Mouse (Mus musculus) hematopoietic stem cell, adult 5-6 weeks (primary cell): ENCODE measurements around the gene Reep6. TPM values are rescaled to one million over a fixed set of nuclear protein-coding genes. Genes with fewer than 3 reads are reported as not detected.
"Not testable (repeated sequence)": the region's sequence is repeated elsewhere in the genome, so short reads cannot be mapped to it uniquely, and the experiment has no call there.

ENCODE experiments used
- ATAC-seq, 2 experiments: fragments of 125-278 bp in 1 of 2; replicated peaks in 1 of 2; 2 replicates each; pipeline ENCODE4 v1.8.0; 2016 to 2017; ENCODE audit warnings: inconsistent platforms in 2 of 2, mild to moderate bottlenecking in 2 of 2, moderate number of reproducible peaks in 2 of 2, low read depth in 1 of 2, moderate TSS enrichment in 1 of 2; ENCODE audit not compliant: low FRiP score in 2 of 2, poor library complexity in 2 of 2, severe bottlenecking in 2 of 2, insufficient read depth in 1 of 2, low TSS enrichment in 1 of 2
- total RNA-seq: library from RNA; stranded (forward); fragments of 172-1452, 232-1000 nt; gene quantifications from 2 replicates; pipeline ENCODE4 v1.2.3, GENCODE M21; 2017

Reep6 gene
- total RNA-seq, 1 experiment from 2014 or later = 2.9 TPM

DNA sequence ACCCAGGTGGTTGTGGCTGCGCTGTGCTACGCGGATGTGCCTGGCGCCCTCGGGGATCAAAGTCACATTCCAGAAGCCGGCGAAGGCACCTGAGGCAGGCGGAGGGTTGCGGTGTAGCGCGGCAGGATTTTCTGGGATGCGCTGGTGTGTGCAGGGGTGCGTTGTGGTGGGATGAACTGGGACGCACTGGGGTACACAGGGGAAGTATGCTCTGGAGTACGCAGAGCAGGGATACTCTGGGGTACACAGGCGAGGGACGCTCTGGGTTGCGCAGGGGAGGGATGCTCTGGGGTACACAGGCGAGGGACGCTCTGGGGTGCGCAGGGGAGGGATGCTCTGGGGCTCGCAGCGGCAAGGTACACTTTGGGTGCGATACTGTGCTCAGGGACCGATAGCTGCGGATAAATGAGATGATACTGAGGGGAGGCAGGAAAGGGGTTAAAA lies 12.6 kb downstream of the Reep6 start:
- no peak for ATAC-seq

DNA sequence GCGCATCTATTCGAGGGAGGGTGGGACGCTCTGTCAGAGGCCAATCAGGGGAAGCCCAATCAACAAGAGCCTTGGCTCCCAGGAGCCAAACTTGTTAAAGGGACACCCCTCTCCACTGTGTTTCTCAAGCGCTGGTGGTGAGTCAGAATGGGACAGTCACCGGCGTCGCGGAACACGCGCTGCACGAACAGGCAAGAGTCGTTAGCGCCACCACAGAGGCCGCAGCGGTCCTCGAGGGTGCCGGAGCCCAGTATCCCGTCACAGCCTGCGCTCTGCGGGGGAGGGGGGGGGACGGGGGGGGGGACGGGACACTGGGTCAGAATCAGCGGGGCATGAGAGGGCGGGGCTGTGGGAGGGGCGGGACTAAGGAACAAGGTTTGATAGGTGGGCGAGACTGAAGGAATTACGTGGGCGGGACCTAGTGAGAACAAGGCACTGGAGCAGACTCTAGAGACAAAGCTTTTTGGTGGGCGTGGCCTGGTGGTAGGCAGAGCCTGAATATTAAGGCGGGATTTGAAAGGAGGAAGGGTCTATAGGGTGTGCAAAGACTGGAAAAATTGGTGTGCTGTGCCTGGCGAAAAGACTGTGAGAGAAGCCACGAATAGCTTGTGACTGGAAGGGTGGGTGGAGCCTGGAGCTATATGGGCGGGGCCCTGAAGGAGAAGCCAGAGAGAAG lies 13.1 kb downstream of the Reep6 start:
- ATAC-seq = peak; percentile 19 to 29; a peak in 2 of 4 replicates

DNA sequence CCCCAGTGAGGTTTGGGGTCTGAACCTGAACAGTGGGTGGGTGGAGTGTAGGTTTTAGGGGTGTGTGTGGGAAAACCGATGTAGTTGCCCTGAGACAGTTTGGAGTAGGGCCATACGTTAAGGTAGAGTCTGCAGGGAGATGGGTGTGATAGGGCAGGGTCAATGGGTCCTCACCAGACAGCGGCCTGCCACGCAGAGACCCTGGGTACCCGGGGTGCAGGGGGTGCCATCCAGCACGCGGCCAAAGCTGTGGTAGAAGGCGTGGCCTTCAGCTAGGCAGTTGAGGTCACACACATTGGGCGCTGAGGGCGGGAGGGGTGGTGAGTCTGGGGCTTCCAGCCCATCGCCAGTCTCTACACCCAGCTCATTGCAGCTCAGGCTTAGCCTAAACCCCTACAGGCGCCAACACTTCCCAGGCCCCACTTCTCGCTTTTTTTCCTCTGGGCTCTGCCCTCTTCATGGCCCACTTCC lies 13.7 kb downstream of the Reep6 start:
- ATAC-seq = no peak

DNA sequence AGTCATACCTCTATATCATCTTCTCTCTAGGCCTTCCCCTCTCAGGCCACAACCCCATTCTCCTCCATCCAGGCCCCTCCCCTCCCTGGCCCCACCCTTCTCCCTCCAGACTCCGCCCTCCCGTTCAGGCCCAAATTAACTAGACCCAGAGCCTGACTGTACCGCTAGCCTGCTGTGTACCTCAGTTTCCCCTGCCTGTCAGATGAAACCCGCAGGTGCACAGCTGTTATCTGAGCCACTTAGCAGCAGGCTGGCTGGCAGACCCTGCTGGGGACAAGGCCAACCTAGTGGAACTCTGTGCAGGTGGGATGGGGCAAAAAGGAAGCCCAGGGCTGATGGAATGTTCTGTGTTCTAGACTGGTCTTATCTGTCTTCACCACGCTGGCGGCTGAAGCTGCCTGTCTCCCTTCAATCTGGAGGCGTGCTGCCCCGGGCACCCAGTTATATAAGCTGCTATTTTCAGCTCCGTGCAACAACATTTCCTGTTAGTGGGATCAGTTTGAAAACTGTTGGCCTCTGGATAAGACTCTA lies 14.4 kb downstream of the Reep6 start:
- no peak for ATAC-seq

DNA sequence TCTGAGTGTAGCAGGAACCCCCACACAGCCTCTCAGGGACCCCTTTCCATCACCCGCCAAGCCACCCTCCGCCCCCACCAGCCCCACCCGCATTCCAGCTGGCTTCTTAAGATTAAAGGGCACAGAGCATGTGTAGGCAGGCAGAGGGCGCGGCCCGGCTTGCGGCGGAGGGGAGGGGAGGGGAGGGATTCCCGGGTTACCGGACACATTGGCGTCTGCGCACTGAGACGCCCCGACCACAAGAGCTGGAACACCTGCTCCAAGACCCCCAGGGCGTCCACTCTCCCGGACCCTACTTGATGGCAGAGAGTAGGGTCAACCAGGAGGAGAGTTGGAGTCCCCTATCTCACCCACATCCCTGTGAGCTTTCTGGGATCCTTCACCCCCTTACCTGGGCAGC lies 15.4 kb downstream of the Reep6 start:
- ATAC-seq = no peak

DNA sequence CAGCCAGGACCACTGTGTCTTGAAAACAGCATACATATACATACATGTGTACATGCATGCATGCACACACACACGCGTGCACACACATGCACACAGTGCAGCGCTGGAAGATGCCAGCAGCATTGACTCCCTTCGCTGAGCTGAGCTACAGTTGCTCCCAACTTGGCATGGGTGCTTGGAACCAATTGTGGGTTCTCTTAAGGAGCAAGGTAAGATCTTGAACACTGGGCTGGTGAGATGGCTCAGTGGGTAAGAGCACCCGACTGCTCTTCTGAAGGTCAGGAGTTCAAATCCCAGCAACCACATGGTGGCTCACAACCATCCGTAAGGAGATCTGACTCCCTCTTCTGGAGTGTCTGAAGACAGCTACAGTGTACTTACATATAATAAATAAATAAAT lies 16.2 kb downstream of the Reep6 start:
- not testable (repeated sequence) for ATAC-seq

DNA sequence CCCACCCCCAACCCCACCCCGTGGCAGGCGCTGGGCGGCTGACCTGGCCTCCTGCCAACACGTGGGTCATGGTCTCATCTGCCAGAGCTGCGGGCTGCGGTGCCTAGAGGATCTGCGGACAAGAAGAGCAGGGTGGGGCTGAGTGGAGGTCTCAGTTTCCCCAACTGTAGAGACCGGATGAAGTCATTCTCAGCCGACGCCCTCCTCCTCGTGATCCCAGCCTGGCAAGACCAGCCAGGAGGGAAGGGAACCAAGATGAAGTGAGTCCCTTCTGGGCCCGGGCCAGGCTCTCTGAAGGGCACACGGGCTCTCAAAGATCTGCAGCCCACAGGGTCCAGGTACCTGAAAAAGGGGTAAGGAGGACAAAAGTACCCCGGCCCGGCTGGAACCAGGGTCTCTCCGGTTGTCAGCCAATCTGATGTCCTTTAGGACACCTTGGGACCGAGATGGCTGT lies 17.8 kb downstream of the Reep6 start:
- no peak for ATAC-seq

DNA sequence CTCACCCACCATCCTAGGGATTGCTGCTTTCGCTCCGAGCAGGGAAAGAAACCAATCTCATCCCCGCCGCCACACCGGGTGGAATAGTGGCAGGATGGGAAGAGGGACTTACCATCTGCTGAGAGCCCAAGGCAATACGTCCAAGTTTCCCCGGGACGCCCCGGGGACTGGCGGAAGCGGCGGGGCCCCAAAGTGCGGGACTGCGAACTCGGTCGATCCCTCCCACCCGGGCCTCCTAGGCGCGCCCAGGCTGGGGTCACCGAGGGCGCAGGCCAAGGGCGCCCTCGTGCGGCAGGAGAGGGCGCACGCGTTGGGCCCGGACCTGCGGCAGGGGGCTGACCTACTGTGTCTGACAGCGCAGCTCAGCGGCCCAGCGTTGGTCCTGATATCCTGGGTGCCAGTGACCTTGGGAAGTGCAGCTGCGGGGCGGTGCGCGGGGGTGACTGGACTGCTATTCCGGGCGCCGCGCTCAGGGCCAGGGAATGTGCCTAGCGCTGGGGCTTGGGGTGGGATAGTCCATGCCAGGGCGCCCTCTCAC lies 18.6 kb downstream of the Reep6 start, which contains the start of gene Adamtsl5:
Adamtsl5 (minus strand) TSS at position 169 of the 538 bp plus-strand sequence.
- peak in 1 of 2 experiments; percentile 43; a peak in 2 of 4 replicates for ATAC-seq

DNA sequence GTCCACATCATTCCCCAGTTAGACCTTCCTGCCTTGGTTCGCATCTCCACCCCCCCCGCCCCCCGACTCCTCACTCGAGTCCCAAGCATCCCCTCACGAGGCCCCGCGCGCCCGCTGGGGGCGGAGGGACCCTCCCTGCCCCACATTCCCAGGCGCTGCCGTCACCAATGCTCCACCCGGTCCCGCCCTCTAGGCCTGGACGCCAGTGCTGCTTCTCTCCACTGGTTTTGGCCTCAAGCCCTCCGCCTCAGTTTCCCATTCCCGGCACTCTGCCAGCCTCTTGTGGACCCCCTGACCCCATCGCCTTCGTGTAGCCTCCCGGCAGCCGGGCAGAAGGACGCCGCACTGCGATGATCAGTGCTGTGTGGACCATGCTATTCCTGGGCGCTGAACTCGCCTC lies 19.2 kb downstream of the Reep6 start:
- no peak for ATAC-seq

DNA sequence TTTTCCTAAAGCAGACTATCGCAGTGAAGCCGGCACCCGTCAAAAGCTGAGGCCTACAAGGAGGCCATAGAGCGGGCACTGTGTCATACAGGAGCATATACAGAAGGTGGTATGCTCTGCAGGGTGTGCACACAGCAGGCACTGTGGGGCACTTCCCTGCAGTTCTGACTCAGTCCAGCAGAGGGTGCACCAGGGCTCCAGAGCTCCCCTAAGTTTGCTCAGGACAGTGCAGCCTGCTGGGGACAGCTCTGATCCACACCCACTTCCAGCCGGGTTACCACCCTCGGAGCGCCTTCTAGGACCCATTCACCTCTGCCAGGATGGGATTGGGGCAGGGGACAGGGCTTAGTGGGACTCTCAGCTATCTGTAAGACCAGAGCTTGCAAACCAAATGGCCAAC lies 20.5 kb downstream of the Reep6 start:
- ATAC-seq = peak; percentile 85 to 87

DNA sequence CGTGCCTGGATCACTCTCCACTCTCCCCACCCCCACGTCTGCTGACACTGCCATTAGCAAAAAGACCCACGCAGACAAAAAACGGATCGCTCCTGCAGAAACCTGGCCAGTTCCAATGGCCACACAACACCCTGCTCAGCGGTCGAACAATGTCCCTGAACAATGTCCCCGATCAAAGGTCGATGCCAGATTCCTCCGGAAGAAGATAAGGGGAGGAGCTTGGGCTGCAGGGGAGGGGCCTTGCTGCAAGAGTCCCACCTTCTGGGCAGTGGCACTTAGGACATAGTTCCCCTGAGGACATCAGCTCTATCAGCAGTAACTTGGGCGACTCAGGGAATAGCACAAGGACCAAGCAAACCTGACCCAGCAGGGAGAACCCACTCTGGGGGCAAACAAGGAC lies 22.1 kb downstream of the Reep6 start:
- ATAC-seq = no peak

DNA sequence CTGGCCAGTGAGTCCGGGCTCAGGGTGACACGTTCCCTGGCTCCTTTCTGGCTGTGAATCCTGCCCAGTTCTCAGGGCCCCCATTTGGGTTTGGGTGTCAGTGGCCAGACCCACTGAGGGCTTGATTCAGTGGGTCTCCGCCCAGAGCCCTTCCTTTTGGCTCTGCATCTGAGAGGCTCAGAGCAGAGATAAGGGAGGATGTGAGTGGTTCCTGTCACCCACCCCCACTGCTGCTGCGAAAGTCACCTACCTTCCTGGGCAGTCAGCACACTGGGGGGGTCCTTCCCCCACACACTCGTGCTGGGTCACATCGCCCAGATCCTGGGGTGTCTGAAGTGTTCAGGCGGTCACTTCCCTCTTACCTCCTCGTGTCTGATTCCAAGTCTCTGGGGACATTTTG lies 23.0 kb downstream of the Reep6 start:
- no peak for ATAC-seq

DNA sequence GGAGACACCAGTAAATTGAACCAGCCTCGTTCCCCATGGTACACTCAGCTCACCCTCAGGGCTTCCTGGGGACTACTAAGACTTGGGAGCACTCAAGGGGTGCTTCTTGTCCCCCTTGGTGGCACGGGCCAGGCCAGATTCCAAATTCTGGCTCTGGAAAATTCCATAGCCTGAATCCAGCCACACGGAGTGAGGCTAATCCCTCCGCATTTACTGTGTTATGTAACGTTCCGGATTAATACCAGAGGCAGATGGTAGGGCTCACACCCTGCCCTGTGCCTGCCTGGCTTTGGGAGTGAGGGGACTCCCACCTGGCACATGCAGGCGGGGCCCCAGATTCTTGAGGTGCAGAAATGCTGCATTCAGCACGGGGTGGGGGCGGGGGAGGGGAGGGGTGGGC lies 25.7 kb downstream of the Reep6 start:
- ATAC-seq = no peak

DNA sequence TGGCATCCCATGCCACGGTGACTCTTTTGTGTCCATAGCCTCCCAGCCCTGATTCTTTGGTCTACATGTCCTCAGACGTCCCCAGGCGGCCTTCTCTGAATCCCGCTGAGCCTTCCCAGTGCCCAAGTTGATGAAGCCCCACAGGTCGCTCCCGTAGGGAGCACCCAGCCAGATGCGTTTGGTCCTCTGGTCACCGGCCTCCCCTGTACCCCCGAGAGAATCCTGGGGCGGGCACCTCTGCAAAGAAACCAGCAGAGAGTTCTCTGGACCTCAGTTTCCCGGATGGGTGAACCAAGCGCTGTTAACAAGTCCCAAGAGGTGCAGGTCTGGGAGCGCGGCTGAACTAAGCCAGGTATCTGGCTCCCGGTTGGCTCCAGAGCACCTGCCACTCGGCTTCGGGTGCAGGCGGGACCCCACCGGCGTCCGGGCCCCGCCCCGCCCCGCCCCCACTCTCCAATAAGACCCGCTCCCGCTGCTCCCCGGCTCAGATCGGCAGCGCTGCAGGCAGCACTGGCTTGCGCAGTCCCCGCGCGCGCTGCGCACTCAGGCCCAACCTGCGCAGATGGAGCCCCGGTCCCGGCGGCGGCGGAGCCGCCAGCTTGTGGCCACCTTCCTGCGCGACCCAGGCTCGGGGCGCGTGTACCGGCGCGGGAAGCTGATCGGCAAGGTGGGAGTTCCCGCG lies 26.4 kb downstream of the Reep6 start, which contains the start of gene Plk5:
Plk5 (plus strand) TSS at position 459 of the 682 bp plus-strand sequence.
- no peak for ATAC-seq

DNA sequence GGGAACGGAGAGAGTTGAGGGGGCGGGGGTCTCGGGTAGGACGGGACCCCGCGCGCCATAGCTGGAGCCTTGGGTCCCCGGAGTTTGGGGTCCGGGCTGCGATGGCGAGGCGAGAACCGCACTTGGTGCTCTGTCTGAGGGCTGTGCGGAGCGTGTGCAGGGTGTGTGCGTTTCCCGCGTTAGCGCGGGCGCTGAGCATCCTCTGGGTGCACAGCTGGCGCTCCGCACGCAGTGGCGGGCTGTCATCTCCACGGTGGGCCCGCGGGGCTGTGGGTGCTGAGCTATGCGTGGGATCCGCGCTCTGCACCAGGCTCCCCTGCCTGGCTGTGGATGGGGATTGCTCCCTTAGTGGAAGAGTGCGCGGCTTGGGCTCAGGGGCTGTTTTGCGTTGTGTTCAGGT lies 27.0 kb downstream of the Reep6 start:
- ATAC-seq = no peak

DNA sequence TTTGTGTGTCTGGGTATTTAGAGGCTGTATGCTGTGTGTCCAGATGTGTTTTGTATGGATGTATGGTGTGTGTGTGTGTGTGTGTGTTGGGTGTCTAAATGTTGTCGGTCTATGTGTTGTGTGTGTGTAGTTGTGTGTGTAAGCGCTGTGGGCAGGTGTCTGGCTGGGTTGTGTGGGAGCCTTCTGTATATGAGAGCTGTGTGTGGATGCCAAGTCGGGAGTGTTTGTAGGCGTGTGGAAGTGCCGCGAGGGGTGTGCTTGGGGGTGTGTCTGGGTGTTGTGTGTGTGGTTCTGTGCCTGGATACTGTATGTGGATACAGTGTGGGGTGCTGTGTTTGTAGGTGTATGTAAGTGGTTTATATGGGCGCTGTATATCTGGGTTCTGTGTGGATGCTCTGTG lies 27.6 kb downstream of the Reep6 start:
- no peak for ATAC-seq

DNA sequence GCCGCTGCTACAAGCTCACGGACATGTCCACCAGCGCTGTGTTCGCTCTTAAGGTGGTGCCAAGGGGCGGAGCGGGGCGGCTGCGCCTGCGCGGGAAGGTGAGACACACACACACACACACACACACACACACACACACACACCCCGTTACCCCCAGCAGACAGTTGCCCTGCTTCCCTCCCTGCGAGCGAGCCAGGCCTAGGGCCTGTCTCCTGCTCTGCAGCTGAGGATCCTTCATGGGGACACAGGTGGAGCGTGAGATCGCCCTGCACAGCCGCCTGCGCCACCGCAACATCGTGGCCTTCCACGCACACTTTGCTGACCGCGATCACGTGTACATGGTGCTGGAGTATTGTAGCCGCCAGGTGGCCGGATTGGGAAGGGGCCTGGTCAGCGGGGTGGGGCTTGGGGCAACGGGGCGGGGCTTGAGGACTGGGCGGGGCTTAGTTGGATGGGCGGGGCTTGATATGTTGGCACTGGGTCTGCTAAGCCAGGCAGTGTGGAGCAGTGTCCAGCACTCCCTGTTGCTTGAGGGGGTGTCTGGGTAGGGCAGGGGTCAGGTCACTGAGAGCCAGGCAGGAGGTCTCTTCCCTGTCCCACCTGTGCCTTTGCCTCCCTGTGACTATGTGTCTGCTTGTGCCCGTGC lies 28.4 kb downstream of the Reep6 start:
- ATAC-seq = peak in 1 of 2 experiments; percentile 29; a peak in 1 of 4 replicates

DNA sequence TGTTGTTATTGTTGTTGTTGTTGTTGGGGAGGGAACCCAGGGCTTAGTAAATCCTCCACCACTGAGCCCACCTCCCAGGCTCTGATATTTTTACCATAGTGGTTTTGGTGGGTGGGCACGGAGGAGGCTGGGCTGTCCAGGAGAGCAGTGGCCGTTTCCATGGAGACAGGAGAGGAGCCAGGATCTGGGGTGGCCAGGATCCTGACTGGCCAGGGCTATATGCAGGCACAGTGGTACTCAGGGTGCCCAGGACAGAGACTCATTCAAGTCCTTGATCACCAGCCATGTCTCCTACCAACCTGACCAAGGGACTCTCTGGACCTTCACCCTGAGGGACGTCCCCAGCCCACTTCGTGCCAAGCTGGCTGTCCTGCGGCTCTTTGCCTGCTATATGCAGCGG lies 34.0 kb downstream of the Reep6 start:
- ATAC-seq = no peak
